Mouse (Mus musculus) cerebellum, postnatal 14 days (tissue): ENCODE measurements around the gene Crtc3.

Source experiments
- DNase-seq, 2 experiments: peaks; one replicate each; pipeline ENCODE4 v3.0.0; 2021; ENCODE audit warnings: mixed read lengths in 2 of 2

Crtc3 gene

GRCm38 (mm10) chr7:80636953-80637800, 51.5 kb downstream of the Crtc3 start:
- no peak for DNase-seq

DNA sequence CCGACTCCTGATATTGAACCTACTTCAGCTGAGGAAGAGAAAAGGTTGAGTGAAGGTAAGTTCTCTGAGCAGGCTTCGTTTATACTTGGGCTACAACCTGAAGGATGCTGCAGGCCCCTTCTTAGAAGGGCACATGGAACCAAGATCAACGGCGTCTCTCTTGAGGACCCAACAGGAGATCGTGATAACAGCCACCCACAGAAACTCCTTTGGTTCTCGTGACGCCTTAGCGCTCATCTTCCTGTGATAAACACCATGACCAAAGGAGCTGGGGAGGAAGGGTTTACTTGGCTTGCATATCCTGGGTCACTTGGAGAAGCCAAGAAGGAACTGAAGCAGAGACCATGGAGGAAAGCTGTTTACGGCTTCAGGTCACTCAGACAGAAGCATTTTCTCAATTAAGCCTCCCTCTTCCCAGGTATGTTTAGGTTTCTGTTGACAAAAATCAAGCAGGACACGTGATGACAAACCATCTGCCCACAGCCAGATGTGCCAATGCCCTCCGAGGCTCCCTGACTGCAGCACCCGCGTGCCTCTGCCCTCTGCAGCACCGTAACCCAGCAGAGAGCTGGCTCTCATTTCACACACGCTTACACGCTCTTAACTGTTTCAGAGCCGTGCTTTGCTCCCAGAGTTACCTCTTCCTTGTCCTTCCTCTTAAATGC, 52.3 kb downstream of the Crtc3 start:
- DNase-seq = no peak

DNA sequence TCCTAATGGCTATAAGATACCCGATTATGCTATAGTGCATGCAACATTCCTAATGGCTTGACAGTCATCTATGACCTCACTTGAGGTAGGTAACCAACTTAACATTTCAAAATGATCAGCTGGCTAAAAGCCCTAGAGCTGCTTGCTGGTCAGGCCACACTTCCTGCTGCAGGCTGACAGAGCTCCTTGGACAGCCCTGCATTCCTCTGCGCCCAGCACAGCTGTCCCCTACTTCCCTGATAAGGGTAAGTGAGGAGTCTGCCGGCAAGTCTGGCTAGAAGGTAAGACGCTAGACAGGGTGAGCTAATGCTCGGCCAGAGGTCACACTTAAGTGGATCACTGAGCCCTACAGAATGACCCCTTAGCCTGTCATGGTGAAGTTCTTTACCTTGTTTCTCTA, 52.8 kb downstream of the Crtc3 start:
- no peak for DNase-seq

- no peak for DNase-seq
Observed at GRCm38 (mm10) chr7:80634741-80635140, 53.9 kb downstream of the Crtc3 start.

DNA sequence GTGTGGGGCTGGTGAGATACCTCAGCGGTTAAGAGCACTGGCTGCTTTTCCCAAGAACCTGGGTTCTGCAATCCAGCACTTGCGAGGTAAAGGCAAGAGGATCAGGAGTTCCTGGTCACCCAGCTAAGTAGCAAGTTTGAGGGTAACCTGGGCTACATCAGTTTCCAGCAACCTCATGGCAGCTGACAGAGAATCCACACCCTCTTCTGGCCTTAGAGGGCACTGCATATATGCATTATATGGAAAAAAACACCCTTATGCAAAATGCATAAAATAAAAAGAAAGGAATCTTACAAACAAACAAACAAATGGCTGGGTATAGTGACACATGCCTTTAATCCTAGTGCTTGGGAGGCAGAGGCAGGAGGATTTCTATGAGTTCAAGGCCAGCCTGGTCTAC, 55.0 kb downstream of the Crtc3 start:
- DNase-seq = no peak

GRCm38 (mm10) chr7:80631993-80632392, 56.7 kb downstream of the Crtc3 start:
- DNase-seq = peak in 1 of 2 experiments; percentile 33

DNA sequence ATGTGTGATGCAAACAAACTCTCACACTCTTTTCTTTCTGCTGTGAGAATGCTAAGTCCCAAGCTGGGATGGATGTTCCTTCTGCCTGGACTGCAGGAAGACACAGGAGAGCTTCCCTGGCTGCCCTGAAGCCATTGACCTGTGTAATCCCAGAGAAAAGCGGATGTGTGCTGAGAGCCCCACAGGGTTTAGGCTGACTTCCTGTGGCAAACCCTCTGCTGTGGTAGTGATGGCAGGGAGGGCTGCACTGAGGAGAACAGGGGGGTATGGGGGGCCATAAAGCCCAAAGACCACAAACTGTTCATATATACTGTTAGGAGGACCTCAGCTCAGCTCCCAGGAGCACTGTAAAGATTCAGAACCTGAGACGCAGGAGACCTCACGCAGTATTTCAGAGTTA, 57.3 kb downstream of the Crtc3 start:
- DNase-seq = no peak

- no peak for DNase-seq
Observed at GRCm38 (mm10) chr7:80629369-80629768, 59.3 kb downstream of the Crtc3 start.

DNA sequence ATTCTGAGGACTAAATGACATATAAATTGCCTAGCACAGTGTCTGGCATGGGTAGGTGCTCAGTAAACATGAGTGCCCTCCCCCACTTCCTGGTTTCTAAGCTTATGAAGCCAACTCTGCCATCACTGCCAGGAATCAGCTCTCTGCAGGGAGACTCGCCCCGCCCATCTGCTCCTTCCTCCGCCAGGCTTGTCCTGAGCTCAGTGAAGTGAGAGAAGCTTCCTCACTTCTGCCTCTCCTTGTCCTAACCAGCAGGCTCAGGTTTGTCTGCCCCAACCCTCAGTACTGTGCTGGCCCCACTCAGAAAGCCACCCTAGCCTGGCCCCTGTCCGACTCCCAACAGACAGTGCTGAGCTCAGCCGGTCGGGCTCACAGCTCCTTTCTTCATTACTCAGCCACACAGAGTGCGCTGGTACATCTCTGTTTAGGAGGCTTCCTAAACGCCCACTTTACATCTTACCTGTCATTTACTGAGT, 59.9 kb downstream of the Crtc3 start:
- peak; percentile 93 to 94 for DNase-seq

GRCm38 (mm10) chr7:80626943-80627342, 61.7 kb downstream of the Crtc3 start:
- DNase-seq = peak in 1 of 2 experiments; percentile 49

DNA sequence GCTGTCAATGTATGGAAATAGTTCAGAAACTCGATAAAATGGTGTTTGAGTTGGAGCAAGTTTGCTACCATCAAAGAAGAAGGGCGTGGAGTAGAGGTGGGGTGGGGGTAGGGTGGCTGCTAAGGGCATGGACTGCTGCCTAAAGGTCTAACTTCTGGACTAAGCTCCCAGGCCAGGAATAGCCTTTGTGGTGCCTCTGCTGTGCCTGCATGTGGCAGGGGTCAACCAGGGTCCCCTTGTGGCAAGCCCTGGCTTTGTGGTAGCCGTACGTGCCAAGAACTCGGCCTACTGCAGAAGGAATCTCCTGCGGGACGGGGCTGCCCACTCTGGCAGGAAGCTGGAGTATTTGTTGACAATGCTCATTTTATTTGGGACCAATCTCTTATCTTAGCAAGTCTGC, 62.8 kb downstream of the Crtc3 start:
- DNase-seq = no peak

DNA sequence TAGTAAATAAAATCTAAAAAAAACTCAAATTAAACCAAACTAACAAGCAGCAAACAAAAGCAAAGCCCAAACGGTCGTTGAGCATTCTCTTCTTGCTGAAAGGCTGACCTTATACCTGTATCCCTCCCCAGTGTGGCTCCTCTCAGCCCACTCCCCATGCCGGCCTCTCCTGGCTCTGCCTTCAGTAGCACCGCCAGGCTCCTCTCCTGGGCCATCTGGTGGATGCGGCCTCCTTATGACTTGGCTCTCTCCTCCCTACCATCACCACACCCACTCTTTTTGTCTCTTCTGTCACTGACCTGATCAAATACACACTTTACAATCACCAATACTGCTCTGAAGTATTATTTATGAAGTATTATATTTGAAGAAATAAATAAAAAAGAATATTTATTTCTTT, 65.4 kb downstream of the Crtc3 start:
- peak; percentile 85 to 88 for DNase-seq

DNA sequence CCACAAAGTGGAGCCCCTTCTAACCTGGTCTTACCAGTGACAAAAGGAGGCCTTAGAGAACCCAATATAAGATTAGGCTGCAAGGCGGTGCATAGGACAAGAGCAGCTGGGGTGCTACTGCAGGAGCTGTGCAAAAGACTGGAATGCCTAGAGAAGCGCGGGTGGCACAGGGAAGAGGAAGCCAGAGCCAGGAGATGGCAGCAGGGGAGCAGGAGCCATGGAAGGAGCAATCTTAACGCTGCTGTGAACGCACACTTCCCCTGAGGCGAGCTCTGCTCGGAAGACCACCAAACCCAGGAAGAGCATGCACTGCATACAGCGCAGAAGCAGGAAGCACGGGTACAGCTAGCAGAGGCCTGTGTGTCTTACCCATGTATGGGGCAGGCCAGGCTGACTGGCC, 72.6 kb downstream of the Crtc3 start:
- DNase-seq = no peak

- DNase-seq = no peak
Observed at GRCm38 (mm10) chr7:80614042-80614441, 74.6 kb downstream of the Crtc3 start.

GRCm38 (mm10) chr7:80612191-80612787, 76.4 kb downstream of the Crtc3 start:
- no peak for DNase-seq

DNA sequence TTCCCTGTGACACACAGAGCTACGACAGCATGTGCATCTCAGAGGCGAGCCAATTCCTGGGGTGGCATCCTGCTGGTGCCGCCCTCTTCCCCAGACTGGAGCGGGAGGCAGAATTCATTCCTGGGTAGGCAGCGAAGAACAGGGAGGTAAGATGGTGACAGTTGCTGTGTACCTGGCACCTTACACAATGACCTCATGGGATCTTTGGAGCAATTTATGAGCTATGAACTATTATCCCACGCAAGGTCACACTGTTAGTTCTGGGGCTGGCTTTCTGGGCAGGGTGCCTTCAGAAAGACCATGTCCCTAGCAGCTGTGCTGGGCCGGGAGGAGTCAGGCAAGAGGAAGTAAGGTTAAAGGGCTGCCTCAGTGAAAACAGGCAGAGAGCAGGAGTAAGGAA, 77.0 kb downstream of the Crtc3 start:
- peak in 1 of 2 experiments; percentile 52 for DNase-seq

- DNase-seq = no peak
Observed at GRCm38 (mm10) chr7:80607503-80607902, 81.2 kb downstream of the Crtc3 start.

DNA sequence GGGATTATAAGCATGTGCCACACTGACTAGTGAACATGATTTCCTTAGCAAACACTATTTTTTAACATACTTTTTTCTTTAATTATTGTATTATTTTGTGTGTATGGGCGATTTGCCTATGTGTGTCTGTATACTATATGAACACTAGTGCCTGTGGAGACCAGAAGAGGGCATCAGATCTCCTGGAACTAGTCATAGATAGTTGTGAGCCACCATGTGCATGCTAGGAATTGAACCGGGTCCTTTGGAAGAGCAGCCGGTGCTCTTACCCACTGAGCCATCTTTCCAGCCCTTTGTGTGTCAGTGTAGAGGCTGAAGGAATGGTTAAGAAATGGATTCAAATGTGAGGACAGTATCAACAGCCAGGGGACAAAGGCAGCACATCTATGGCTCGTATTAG, 82.2 kb downstream of the Crtc3 start:
- DNase-seq = no peak

DNA sequence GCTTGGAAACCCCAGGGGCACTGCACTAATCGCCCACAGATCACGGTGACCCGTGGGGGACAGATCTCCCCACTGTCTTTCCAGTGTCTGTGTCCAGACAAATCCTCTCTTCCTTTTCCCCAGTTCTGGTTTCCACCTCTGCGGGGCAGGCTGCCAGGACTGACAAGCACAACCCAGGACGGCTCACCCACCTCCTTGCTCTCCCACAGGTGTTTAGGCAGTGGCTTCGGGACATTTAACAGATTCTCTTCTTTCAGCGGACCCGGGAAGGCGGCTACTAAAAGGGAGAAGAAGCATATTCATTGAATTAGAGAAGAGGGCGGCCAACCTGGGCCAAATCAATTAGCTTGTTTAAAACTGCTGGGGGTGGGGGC, 83.1 kb downstream of the Crtc3 start:
- DNase-seq = no peak

DNA sequence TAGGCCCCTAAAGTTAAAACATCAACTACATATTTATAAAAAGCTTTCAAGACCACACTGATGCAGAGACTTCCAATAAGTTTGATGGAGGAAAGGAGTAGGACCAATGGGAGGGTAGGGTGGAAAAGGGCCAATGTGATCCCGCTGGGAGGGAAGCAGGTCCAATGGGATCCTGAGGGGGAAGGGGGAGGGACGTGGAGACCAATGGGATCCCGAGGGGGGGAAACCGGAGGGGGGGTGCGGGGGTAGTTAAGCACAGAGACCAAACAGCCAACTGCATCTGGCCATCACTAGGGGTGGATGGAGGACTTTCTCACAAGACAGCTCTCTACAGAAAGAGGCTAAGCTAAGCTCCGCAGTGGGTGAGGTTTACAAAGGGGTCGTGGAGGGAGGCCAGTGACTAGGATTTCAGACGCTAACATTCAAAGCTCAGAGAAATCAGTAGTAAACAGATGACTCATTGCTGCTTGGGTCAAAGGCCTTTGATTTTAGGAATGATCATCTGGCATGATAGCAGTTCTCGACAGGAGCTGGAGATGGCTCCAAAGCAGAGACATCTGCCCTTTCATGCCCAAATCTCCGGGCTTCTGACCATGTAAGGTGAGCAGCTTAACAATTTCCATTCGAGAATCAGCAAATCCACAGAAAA, 83.6 kb downstream of the Crtc3 start:
- no peak for DNase-seq

DNA sequence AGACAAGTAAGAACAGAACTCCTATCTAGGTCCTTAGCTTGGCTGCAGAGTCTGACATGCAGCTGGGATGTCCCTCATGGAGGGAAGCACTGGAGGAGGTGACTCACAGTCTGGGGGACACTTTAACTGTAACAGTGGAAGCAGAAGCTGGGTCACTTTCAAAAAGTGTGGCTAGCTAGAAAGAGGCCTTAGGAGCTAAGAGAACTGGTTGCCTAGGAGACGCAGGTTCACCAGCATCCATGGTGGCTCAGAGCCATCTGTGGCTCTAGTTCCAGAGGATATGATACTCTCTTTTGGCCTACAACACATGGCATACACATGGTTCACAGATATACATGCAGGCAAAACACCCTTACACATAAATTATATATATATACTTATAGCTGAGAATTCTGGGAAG, 86.1 kb downstream of the Crtc3 start:
- DNase-seq = no peak

GRCm38 (mm10) chr7:80598436-80598985, 90.2 kb downstream of the Crtc3 start:
- no peak for DNase-seq

GRCm38 (mm10) chr7:80597900-80598299, 90.8 kb downstream of the Crtc3 start:
- DNase-seq = no peak
